Mouse (Mus musculus) left cerebral cortex, postnatal 36 days (tissue): ENCODE results near the gene Olfr1246. TPM values are rescaled to one million over a fixed set of nuclear protein-coding genes. Genes with fewer than 3 reads are reported as not detected.
"Not testable (repeated sequence)": the region's sequence is repeated elsewhere in the genome, so short reads cannot be mapped to it uniquely, and the experiment has no call there.

Source experiments
- DNase-seq, 2 experiments: peaks; one replicate each; pipeline ENCODE4 v3.0.0; 2021 to 2022; ENCODE audit warnings: low spot score in 2 of 2, mixed read lengths in 1 of 2
- intact Hi-C: fragments of 180-260 bp; cut with DNase I; formaldehyde crosslinking; loops from one replicate; pipeline ENCODE4 v1.15.1; 2025
- total RNA-seq, 2 experiments: library from RNA; stranded (reverse); gene quantifications; 2 replicates each; pipeline ENCODE4 v1.2.3; 2021

Gene Olfr1246
- not detected for total RNA-seq

GRCm38 (mm10) chr2:89593057-89593456, at the start of gene Olfr1246:
TSS of gene Olfr1246 (minus strand) at chr2:89593157.
- intact Hi-C loops, result no loop called here
- no peak for DNase-seq

DNA sequence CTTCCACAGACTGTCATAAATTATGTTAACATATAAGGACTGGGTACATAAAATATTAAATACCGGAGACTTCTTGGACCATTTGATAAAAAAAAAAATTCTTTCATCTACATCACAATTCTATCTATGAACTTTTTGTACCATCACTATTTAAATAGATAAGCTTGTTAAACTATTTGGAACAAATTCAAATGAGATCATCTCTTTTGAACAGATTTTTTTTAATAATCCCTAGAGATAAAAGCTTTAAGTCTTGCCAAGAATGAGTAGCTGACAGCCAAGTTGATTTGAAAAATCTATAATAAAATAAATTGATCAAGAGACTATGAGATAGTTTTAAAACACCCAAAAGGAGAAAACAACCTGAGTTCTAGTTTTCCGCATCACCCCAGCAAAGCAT, 41.9 kb upstream of the Olfr1246 start, which contains the start of gene Olfr1249:
Gene Olfr1249, minus strand, starts transcription at position 101 of the 400 bp plus-strand sequence.
- intact Hi-C loops, result no loop called here
- no peak for DNase-seq

- intact Hi-C loops, DNase-seq: not testable (repeated sequence)
These were observed 25.2 kb upstream of the Olfr1246 start, which contains the start of gene Olfr1248 for GRCm38 (mm10) chr2:89618145-89618544. TSS of gene Olfr1248 (minus strand) at chr2:89618245.

DNA sequence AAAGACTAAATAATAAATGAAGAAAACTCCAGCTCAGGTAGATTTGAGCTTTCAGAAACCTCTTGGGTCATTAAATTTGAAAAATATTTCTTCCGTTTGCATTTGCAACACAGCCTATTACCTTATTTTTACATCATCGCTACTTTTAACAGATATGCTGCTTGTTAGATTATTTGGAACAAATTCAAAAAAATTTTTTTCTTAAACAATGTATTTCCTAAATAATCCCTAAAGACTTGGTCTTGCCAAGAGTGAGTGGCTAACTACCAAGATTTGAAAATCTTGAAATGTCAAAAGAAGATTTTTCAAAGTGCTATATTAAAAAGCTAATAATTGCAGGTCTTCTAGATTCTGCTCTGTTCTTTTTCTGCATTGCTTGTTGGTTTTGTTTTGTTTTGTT, 21.1 kb upstream of the Olfr1246 start, which contains the start of gene Olfr1247:
Gene Olfr1247, minus strand, starts transcription at position 101 of the 400 bp plus-strand sequence.
- intact Hi-C loops, result no loop called here
- no peak for DNase-seq

- no peak for DNase-seq
- intact Hi-C loops, result no loop called here
These were observed 14.6 kb downstream of the Olfr1246 start, which contains the start of gene Olfr1245 for GRCm38 (mm10) chr2:89578347-89578746. TSS of gene Olfr1245 (minus strand) at chr2:89578447.

DNA sequence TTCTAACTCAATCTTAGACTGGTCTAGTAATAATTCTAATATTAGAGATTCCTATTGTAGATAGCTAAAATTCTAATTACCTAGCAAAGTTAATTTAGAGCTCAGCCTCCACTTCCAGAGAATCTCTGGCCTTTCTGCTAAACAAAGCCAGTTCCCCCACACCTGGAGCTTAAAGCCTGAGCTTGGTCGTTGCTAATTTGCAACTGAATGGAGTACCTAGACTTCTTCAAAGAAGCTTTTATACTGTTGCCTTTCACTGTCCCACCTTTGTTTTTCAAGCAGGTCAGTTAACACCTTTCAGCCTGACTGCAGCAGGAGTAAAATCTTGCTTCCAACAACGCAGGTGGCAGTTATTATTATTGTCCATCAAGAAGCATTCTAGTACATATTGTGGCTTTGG, 30.3 kb downstream of the Olfr1246 start:
- intact Hi-C loops, DNase-seq: not testable (repeated sequence)

DNA sequence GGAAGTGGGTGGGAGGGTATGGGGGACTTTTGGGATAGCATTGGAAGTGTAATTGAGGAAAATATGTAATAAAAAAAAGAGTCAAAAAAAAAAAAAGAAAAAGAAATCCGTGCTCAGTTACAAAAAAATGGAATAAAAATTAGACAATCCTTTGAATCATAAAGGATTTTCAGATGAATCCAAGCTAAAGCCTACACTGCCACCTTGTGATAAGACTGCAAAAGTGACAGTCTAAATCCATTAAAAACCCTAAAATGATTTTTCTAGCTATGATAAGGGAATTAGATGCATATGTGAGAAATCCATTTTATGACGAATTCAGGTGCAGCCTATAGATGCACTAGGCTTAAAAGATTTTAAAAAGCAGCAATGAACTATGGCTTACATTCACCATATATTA, 48.4 kb downstream of the Olfr1246 start:
- DNase-seq, result no peak
- intact Hi-C loops, result loop anchor here (5.0 kb wide), 1 partner anchor 1187 kb away; no protein-coding TSS in a partner anchor

DNA sequence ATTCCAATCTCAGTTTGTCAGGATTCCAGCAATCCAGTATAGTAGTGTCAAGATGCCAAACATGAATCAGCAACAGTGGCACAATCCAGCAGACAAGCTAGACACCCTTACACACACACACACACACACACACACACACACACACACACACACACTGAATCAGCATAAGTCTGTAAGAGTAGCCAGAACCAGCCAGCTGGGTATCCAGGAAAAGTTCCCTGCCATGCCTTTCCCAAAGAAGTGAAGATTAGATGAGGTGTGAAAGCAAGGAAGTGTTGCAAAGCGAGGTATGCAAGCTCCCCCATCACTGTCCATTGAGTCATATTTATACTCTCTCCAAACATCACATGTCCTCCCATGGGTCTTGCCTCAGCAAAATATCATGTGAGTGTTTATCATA, 53.0 kb downstream of the Olfr1246 start:
- intact Hi-C loops, result loop anchor here (5.0 kb wide), 1 partner anchor 1183 kb away; no protein-coding TSS in a partner anchor
- DNase-seq, result peak; percentile 18 to 23

Other genes starting within 250 kb of the Olfr1246 start
- not detected for gene Olfr1234, start 228.3 kb downstream of the Olfr1246 start, total RNA-seq
- not detected for gene Olfr1238, start 183.5 kb downstream of the Olfr1246 start, total RNA-seq
- gene Olfr1239, start 172.8 kb downstream of the Olfr1246 start, total RNA-seq, result not detected
- not detected for gene Olfr1240, start 150.2 kb downstream of the Olfr1246 start, total RNA-seq
- not detected for gene Olfr1241, start 106.0 kb downstream of the Olfr1246 start, total RNA-seq
- not detected for gene Olfr1242, start 94.8 kb downstream of the Olfr1246 start, total RNA-seq
- gene Olfr1243, start 61.7 kb downstream of the Olfr1246 start, total RNA-seq, result not detected
- not detected for gene Olfr1245, start 14.7 kb downstream of the Olfr1246 start, total RNA-seq
- under 1 TPM in 1 of 2 experiments, not detected in 1; 0.11 TPM for gene Olfr1247, start 21.0 kb upstream of the Olfr1246 start, total RNA-seq
- not detected for gene Olfr1248, start 25.1 kb upstream of the Olfr1246 start, total RNA-seq
- gene Olfr1249, start 41.8 kb upstream of the Olfr1246 start, total RNA-seq, result not detected
- gene Olfr1250, start 68.3 kb upstream of the Olfr1246 start, total RNA-seq, result not detected
- not detected for gene Olfr1251, start 78.8 kb upstream of the Olfr1246 start, total RNA-seq
- gene Olfr1252, start 131.9 kb upstream of the Olfr1246 start, total RNA-seq, result not detected
- gene Olfr1253, start 163.9 kb upstream of the Olfr1246 start, total RNA-seq, result not detected
- gene Olfr1254, start 200.5 kb upstream of the Olfr1246 start, total RNA-seq, result not detected
- not detected for gene Olfr1255, start 218.9 kb upstream of the Olfr1246 start, total RNA-seq
- gene Olfr1256, start 248.4 kb upstream of the Olfr1246 start, total RNA-seq, result not detected